Mouse (Mus musculus) left cerebral cortex, adult 11 months (tissue): ENCODE measurements around the gene Tbx2.

ENCODE experiments used
- DNase-seq: peaks from one replicate; pipeline ENCODE4 v3.0.0; 2022; ENCODE audit warnings: low spot score

The Tbx2 gene

DNA sequence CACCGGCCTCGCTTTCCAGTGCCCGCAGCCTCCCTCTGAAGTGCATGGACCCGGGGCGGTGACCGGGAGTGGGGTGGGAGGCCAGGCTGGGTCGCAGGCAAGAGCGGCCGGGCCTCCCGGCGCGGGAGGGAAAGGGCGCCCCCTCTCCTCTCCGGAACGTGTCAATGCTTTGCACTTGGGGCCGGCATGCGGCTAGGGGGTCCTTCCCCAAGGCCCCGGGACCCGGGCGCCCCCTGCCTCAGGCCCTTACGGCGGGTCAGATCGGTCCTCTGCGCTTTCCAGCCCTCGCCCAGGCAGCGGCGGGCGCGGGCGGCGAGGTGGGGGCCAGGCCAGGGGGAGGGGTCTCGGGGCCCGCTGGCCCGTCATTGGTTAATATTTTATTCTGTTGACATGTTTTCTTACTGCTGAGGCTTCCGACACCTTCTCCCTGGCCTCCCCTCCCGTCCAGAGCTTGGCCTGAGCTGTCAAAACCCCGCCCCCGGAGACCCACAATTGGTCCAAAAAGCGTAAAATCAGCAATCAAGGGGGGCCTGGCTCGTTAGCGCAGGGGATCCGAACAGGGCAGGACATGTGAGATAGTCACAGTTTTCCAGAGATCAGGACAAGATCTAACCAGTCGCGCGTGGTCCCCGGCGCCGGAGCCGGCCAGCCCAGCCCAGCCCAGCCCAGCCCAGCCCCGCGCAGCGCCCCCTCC, at the start of gene Tbx2:
TSS of gene Tbx2 (plus strand) at position 321 of the 694 bp plus-strand sequence.
- DNase-seq, result no peak

- peak; percentile 21 for DNase-seq
Measured at GRCm38 (mm10) chr11:85786113-85786718, 46.1 kb upstream of the Tbx2 start.

DNA sequence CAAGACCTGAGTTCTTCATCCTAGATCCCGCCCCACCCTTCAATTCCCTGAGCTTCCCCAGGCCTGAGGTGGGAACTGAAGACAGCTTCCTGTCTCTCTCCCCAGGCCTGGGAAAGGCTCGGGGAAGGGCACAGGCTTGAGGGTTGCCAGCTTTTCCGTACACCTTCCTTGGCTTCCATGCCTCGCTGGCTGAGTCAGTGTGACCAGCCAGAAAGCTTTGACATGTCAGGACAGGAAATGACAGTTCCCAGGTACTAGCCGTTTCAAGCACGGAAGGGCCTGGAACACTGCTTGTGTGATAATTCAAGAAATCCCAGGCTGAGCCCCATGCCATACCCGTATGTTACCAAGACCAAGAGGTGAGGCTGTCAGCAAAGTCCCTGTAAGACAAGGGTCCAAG, 42.6 kb upstream of the Tbx2 start:
- DNase-seq, result no peak

GRCm38 (mm10) chr11:85790267-85790666, 42.1 kb upstream of the Tbx2 start:
- DNase-seq, result no peak

- DNase-seq, result no peak
Measured at GRCm38 (mm10) chr11:85791212-85791611, 41.1 kb upstream of the Tbx2 start.

GRCm38 (mm10) chr11:85792534-85793215, 39.7 kb upstream of the Tbx2 start:
- DNase-seq, result no peak

DNA sequence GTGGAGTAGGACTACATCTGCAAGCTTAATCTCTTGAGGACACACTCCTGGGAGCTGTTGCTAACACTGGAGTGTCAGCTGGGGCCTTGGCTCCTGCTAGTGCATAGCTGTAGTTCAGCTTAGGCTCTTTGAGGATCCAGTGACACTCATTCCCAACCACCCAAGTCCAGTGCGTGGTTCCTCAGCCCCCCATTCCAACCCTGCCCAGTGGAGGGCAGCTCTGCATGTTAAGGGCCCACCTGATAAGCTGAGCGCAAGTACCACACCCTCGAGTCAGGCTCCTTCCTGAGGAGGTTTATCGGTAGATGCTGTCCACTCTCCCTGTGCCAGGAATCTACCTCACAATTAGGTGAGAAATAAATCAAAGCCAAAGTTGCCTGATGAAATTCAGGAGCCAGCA, 32.9 kb upstream of the Tbx2 start:
- DNase-seq, result no peak

DNA sequence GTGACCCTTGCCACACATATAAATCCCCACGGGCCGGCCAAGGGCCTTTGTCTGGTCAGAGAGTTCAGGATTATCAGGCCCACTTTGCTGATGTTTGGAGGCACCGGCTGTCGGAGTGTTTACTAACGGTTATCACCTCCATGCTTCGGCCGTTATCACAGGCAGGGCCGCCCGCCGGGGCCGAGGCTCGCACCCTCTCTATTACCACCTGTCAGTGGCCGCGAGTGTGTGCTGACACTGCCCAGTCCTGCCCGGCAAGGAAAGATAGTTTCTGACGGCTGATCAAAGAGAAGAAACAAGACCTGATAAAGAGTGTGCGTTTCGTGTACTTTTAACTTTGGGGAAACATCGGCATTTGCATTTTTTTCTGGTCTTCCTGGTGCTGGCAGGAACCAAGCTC, 32.5 kb upstream of the Tbx2 start:
- DNase-seq, result no peak

GRCm38 (mm10) chr11:85800380-85800779, 32.0 kb upstream of the Tbx2 start:
- no peak for DNase-seq

GRCm38 (mm10) chr11:85804048-85804447, 28.3 kb upstream of the Tbx2 start:
- no peak for DNase-seq

GRCm38 (mm10) chr11:85805779-85806178, 26.6 kb upstream of the Tbx2 start:
- no peak for DNase-seq

DNA sequence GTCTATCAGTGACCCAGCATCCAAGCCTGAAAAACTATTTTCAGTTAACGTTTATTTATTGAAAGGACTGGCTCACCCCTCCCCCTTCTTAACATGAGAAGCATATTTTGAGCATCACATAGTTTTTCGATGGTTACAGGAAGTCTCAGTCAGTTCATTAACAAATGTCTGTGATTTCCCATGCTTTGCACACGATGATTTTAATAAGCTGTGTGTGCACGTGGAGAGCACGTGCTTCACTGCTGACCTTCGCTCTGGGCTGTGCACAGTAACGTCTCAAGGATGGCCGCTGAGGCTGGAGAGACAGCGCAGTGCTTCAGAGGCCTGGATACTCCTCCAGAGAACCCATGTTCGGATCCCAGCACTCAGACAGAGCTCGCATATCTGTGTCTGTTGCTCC, 25.0 kb upstream of the Tbx2 start:
- no peak for DNase-seq

- no peak for DNase-seq
Measured at GRCm38 (mm10) chr11:85811229-85811628, 21.1 kb upstream of the Tbx2 start.

- no peak for DNase-seq
Measured at GRCm38 (mm10) chr11:85811676-85812075, 20.7 kb upstream of the Tbx2 start.

GRCm38 (mm10) chr11:85812201-85812966, 20.0 kb upstream of the Tbx2 start:
- no peak for DNase-seq

- no peak for DNase-seq
Measured at GRCm38 (mm10) chr11:85814678-85815077, 17.7 kb upstream of the Tbx2 start.

- no peak for DNase-seq
Measured at GRCm38 (mm10) chr11:85816471-85816870, 15.9 kb upstream of the Tbx2 start.

DNA sequence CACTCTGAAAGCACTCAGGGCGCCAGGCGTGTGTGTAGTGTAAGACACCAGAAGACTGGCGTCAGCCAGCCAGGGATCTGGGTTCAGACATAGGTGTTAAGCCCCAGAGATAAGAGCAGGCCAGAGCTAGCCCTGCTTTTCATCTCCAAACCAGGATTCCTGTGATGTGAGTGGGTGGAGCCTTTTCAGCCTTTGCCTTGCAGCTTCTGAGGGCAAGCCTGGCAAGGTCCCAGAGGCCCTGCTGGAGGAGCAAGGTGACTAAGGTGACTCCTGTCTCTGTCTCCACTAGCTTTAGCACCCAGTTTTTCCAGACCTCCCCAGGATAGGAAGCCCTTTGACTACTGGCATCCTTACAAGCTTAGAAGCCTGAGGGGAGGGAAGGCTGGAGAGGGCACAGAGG, 13.9 kb upstream of the Tbx2 start:
- no peak for DNase-seq

GRCm38 (mm10) chr11:85820959-85821358, 11.4 kb upstream of the Tbx2 start:
- no peak for DNase-seq

GRCm38 (mm10) chr11:85821659-85822058, 10.7 kb upstream of the Tbx2 start:
- DNase-seq, result no peak

DNA sequence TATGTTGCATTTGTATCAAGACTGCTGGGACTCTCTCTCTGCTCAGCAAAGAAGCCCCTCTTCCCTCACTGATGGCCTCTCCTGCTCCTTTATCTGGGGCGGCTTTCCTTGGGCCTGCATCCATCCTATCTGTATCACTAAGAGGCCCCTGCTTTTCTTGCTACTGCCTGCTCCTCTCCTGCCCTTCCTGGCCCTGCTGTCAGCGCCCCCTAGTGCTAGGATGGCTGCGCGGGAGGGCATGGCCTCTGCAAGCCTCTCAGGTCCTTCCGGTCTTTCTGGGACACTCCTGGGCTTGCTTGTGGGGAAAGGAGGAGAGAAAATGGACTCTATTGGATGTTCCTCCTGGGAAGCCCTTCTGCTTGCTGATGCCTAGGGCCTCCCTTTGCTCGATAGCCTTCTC, 9.2 kb upstream of the Tbx2 start:
- peak; percentile 28 for DNase-seq

GRCm38 (mm10) chr11:85823794-85824193, 8.6 kb upstream of the Tbx2 start:
- no peak for DNase-seq

- no peak for DNase-seq
Measured at GRCm38 (mm10) chr11:85825031-85825430, 7.3 kb upstream of the Tbx2 start.
